Mouse (Mus musculus) neural tube, embryonic 11.5 days (tissue): Measurements from ENCODE around the gene Eif5a. TPM values are rescaled to one million over a fixed set of nuclear protein-coding genes. Genes with fewer than 3 reads are reported as not detected.
"Not testable (repeated sequence)": the region's sequence is repeated elsewhere in the genome, so short reads cannot be mapped to it uniquely, and the experiment has no call there.

ENCODE experiments used
- ATAC-seq: fragments of 200-750 bp; cut with Nextera tagmentation; 2 replicates; pipeline ENCODE4 v1.8.0; 2017; ENCODE audit warnings: moderate number of reproducible peaks, mild to moderate bottlenecking, moderate TSS enrichment, moderate library complexity; ENCODE audit not compliant: insufficient read depth, low FRiP score, low TSS enrichment
- DNase-seq: peaks from one replicate; pipeline ENCODE4 v3.0.0-alpha.2; 2015; ENCODE audit warnings: low spot score
- H3K27ac ChIP-seq: fragments of 300-500 bp; sonication (generic); 2 replicates; pipeline ENCODE4 v1.5.1; 2014; ENCODE audit warnings: low read depth, mild to moderate bottlenecking, low read length
- H3K27me3 ChIP-seq: fragments of 300-500 bp; sonication (generic); 2 replicates; pipeline ENCODE4 v1.6.1; 2014; ENCODE audit warnings: mild to moderate bottlenecking, low read length, mixed read lengths; ENCODE audit not compliant: control insufficient read depth, insufficient read depth
- H3K36me3 ChIP-seq: fragments of 300-500 bp; sonication (generic); 2 replicates; pipeline ENCODE4 v1.6.1; 2014; ENCODE audit warnings: mild to moderate bottlenecking, low read length, moderate library complexity, mixed read lengths; ENCODE audit not compliant: control insufficient read depth, insufficient read depth
- H3K4me1 ChIP-seq: fragments of 300-500 bp; sonication (generic); 2 replicates; pipeline ENCODE4 v1.6.1; 2014; ENCODE audit warnings: low read length, mixed read lengths; ENCODE audit not compliant: control insufficient read depth, insufficient read depth
- H3K4me2 ChIP-seq: fragments of 300-500 bp; sonication (generic); 2 replicates; pipeline ENCODE4 v1.6.1; 2014; ENCODE audit warnings: low read depth, mild to moderate bottlenecking, moderate library complexity
- H3K4me3 ChIP-seq: fragments of 300-500 bp; sonication (generic); 2 replicates; pipeline ENCODE4 v1.5.1; 2014; ENCODE audit warnings: low read depth, low read length
- H3K9ac ChIP-seq: fragments of 300-500 bp; sonication (generic); 2 replicates; pipeline ENCODE4 v1.6.1; 2014; ENCODE audit warnings: mild to moderate bottlenecking, low read length
- H3K9me3 ChIP-seq: fragments of 300-500 bp; sonication (generic); 2 replicates; pipeline ENCODE4 v1.6.1; 2016; ENCODE audit warnings: low read length; ENCODE audit not compliant: control insufficient read depth
- WGBS: fragments of 180-500 bp; shearing (Covaris S2); extraction: QIAGEN DNeasy Blood & Tissue Kit; methylation state at CpG from one replicate; pipeline ENCODE4 v1.1.7; 2014; 5-methylcytosine and 5-hydroxymethylcytosine counted together
- polyA plus RNA-seq: library from polyadenylated mRNA; unstranded; fragments of >200 nt; fragmentation: Nextera tagmentation; extraction: Ambion mirVana; gene quantifications from 2 replicates; pipeline ENCODE4 v1.2.1, GENCODE M21; 2014

Gene Eif5a
- polyA plus RNA-seq, 1 experiment from 2014 or later = 1,926 TPM

DNA sequence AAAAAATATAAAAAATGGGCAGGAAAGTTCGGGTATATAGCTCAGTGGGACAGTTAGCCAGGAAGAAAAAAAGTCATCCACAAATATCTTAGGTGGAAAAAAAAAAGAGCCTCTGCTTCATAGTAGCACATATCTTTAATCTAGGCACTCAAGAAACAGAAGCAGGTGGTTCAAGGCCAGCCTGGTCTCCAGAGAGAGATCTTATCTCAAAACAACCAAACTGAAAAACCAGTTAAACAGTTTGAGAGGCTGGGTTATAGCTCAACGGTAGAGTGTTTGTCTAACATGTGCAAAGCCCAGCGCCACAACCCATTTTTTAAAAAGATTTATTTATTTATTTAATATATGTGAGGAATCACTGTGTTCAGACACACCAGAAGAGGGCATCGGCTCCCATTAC, 11.3 kb upstream of the Eif5a start:
- peaks cover 12% of the 10 kb centered on the region; the same call in 1 of the 2 replicates for H3K4me1 ChIP-seq
- 79% methylated on average over 4 of the region's 4 CpGs for WGBS
- no peak for DNase-seq

DNA sequence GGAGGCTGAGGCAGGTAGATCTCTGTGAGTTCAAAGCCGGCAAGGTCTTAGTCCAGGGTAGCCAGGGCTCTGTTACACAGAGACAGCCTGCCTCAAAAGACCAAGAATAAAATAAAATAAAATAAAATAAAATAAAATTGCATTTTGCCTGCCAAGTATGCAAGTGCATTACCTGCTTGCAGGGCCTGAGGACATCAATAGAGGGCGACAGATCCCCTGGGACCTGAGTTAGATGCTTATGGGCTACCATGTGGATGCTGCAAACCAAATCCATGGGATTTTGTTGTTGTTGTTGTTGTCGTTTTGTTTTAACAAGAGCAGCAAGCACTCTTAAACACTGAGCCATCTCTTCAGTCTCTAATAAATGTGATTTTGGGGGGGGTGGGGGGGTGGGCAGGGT, 10.5 kb upstream of the Eif5a start:
- no peak for ATAC-seq
- Histone ChIP-seq H3K27me3 (peaks cover 18% of the 10 kb centered on the region), H3K27ac (no peak overlapping the region), H3K9ac (no peak overlapping the region), H3K4me3 (no peak overlapping the region), H3K36me3 (no peaks in the 10 kb centered on the region), H3K4me1 (peaks cover 12% of the 10 kb centered on the region; the same call in 1 of the 2 replicates), H3K9me3 (no peaks in the 10 kb centered on the region), H3K4me2 (no peak overlapping the region)
- DNase-seq = peak; percentile 7
- 43% methylated on average over 3 of the region's 3 CpGs for WGBS

More for the DNA sequence above, 11.3 kb upstream of the Eif5a start:
- Histone ChIP-seq H3K36me3 (no peaks in the 10 kb centered on the region), H3K27me3 (peaks cover 26% of the 10 kb centered on the region), H3K27ac (no peak overlapping the region), H3K4me2 (no peak overlapping the region), H3K9ac (no peak overlapping the region), H3K4me3 (no peak overlapping the region), H3K9me3 (no peaks in the 10 kb centered on the region)
- no peak for ATAC-seq

DNA sequence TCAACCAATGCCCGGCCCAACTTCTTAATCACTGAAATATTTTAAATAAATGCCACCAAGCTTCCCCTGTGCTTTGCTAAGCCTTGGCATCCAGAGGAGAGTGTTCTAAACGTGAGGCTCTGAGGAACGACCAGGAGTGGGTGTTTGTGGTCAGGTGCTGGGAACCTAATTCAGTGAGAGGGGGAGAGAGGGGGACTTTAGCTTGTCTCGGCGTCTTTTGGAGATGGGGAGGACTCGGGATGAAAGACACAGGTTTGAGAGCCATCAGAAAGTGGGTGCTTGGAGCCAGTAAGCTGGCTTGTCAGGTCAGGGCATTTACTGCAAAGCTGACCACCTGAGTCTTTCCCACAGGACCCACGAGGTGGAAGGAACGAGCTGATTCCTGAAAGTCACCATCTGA, 10.0 kb upstream of the Eif5a start:
- H3K9me3 ChIP-seq = no peaks in the 10 kb centered on the region
- no peak overlapping the region for H3K4me2 ChIP-seq
- WGBS = 74% methylated on average over 8 of the region's 8 CpGs
- H3K27ac ChIP-seq = no peak overlapping the region
- peaks cover 10% of the 10 kb centered on the region; the same call in 1 of the 2 replicates for H3K4me1 ChIP-seq
- H3K4me3 ChIP-seq = no peak overlapping the region
- H3K9ac ChIP-seq = no peak overlapping the region
- ATAC-seq (no peak), DNase-seq (no peak)
- H3K27me3 ChIP-seq = peaks cover 13% of the 10 kb centered on the region
- H3K36me3 ChIP-seq = no peaks in the 10 kb centered on the region

DNA sequence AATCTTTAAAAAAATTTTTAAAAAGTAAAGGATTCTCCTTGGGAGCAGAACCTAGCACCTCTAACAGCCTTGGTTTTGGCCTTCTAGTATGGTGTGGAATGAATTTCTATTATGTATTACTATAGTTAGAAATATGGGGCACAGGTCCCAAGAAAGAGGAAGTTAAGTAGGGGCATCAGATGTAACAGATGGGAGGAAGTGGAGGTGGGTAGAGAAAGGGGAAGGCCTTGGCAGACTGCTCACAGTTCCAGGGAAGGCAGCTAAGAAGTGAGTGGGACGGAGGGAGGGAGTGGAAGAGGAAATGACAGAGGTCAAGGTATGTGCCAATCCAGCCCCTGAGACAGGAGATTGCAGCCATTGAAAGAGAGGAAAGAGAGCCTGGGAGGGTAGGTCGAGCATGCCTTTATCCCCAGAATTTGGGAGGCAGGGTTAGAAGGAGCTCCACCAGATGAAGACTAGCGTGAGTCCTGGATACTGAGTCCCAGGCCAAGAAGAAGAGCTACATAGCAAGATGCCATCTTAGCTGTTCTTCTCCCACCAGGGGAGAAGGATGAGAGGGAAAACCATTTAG, 9.3 kb upstream of the Eif5a start:
- Histone ChIP-seq H3K9ac (no peak overlapping the region), H3K36me3 (no peaks in the 10 kb centered on the region), H3K27me3 (peaks cover 6% of the 10 kb centered on the region), H3K27ac (no peak overlapping the region), H3K4me3 (no peak overlapping the region), H3K4me2 (no peak overlapping the region), H3K9me3 (no peaks in the 10 kb centered on the region), H3K4me1 (peaks cover 5% of the 10 kb centered on the region; the same call in 1 of the 2 replicates)
- WGBS = 65% methylated on average over 3 of the region's 3 CpGs
- no peak for DNase-seq
- no peak for ATAC-seq

DNA sequence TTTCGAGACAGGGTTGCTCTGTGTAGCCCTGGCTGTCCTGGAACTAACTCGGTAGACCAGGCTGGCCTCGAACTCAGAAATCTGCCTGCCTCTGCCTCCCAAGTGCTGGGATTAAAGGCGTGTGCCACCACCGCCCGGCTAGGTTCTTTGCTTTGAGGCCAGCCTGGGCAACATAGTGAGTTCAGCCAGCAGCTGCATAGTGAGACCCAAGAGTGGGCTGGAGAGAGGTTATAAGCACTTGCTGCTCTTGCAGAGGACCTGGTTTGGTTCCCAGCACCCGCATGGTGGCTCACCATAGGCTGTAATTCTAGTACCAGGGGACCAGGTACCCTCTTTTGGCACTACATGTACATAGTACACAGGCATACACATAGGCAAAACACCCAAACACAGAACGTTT, 8.4 kb upstream of the Eif5a start:
- not testable (repeated sequence) for H3K9ac ChIP-seq, ATAC-seq, H3K4me1 ChIP-seq, H3K9me3 ChIP-seq, H3K4me3 ChIP-seq, H3K27me3 ChIP-seq, H3K27ac ChIP-seq, H3K36me3 ChIP-seq, DNase-seq, H3K4me2 ChIP-seq
- 93% methylated on average over 8 of the region's 8 CpGs for WGBS

DNA sequence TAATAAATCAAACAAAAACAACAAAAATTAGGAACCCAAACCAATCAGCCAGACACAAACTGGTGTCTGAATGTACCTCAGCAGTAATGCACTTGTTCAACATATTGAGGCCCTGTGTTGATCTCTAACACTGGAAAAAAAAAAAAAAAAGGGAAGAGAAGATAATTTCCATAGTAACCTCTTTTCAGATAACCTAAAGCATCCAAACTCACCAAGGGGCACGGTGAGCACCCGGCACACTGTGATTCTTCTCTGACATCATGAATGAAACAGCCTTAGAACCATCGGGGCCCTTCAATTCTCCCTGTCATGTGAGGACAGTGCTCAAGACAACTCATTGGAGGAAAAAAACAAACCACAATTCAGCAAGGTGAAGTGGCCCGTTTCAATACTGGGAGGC, 8.0 kb upstream of the Eif5a start:
- Histone ChIP-seq H3K27me3 (no peaks in the 10 kb centered on the region; the same call in 1 of the 2 replicates), H3K4me3 (no peak overlapping the region), H3K4me1 (no peaks in the 10 kb centered on the region), H3K9me3 (no peaks in the 10 kb centered on the region), H3K27ac (no peak overlapping the region), H3K4me2 (no peak overlapping the region), H3K9ac (no peak overlapping the region), H3K36me3 (no peaks in the 10 kb centered on the region)
- 84% methylated on average over 4 of the region's 4 CpGs for WGBS
- ATAC-seq (no peak), DNase-seq (no peak)

DNA sequence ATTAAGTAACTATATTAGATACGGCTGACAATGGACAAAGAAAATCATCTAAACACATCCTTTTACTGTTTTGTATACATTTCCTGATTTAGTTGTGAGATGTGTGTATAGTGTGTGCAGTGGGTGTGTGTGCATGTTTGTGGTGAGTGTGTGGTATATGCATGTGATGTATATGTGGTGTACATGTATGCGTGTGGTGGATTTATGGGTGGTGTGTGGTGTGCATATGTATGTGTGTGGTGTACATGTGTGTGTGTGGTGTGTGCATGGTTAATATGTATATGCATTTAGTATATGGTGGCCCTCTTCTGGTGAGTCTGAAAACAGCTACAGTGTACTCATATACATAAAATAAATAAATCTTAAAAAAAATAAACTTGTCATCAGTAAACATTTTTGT, 5.7 kb upstream of the Eif5a start:
- no peaks in the 10 kb centered on the region for H3K9me3 ChIP-seq
- WGBS = 93% methylated on average over 2 of the region's 2 CpGs
- H3K4me3 ChIP-seq = no peak overlapping the region
- H3K27ac ChIP-seq = no peak overlapping the region
- no peaks in the 10 kb centered on the region for H3K36me3 ChIP-seq
- 0 out of 2 replicates have a peak, but pooled peaks cover 2% of the 10 kb centered on the region for H3K4me1 ChIP-seq
- H3K4me2 ChIP-seq = no peak overlapping the region
- no peaks in the 10 kb centered on the region for H3K27me3 ChIP-seq
- ATAC-seq (no peak), DNase-seq (no peak)
- no peak overlapping the region for H3K9ac ChIP-seq

DNA sequence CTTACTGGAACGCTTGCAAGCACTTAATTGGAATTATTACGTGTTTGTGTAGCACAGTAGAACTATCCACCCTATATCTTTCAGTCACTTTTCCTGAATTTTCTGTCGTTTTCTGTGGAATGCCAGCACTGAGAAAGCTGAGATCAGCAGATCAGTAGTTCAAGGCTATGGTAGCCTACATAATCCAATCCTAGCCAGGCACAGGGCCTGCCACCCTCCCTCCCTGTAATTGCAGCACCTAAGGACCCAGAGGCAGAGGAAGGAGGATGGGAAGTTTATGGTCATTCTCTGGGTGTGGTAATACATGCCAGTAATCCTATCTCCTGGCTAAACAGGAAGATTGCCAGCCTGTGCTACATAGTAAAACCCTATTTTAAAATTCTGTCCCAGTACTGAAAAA, 1.0 kb upstream of the Eif5a start:
- H3K9ac ChIP-seq = peak overlapping the region; percentile 11; the same call in 1 of the 2 replicates
- WGBS = 77% methylated on average over 3 of the region's 3 CpGs
- DNase-seq (no peak), ATAC-seq (no peak)
- H3K4me1 ChIP-seq = peaks cover 9% of the 10 kb centered on the region
- no peaks in the 10 kb centered on the region for H3K27me3 ChIP-seq
- H3K27ac ChIP-seq = no peak overlapping the region
- H3K4me3 ChIP-seq = no peak overlapping the region
- no peak overlapping the region; the same call in 1 of the 2 replicates for H3K4me2 ChIP-seq
- no peaks in the 10 kb centered on the region for H3K9me3 ChIP-seq
- H3K36me3 ChIP-seq = peaks cover 6% of the 10 kb centered on the region

DNA sequence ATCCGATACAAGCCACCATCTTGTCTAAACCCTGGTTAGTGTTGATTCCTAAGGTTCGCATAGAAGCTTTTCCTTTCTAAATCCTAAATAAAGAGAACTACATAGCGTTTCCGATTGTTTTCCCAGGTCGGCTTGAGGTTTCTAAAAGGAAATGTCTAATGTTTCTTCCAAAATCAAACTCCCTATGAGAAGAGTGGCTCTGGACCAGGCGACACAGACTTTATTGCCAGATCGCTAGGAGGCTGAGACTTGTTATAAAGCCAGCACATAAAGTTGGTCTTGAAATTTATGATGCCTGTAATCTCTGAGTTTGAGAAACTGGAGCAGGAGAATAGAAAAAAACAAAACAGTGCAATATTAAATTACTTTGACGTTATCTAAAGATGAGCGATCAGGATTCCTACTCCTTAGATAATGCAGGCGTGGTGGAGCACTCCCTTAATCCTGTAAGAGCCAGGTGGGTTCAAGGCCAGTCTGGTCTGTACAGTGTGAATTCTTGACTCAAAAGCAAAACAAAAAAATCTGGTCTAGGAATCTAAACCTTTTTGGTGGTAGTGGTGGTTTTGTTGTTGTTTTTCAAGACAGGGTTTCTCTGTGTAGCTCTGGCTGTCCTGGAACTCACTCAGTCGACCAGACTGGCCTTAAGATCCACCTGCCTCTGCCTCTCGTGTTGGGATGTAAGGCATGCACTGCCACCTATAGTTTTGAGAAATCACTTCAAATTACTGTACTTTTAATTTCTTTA, 426 bp upstream of the Eif5a start:
- 6% methylated on average over 12 of the region's 12 CpGs for WGBS
- Histone ChIP-seq H3K9ac (peak overlapping the region; percentile 59), H3K36me3 (peaks cover 12% of the 10 kb centered on the region), H3K4me2 (peak overlapping the region; percentile 55), H3K4me3 (peak overlapping the region; percentile 96), H3K27ac (peak overlapping the region; percentile 77), H3K9me3 (no peaks in the 10 kb centered on the region), H3K27me3 (no peaks in the 10 kb centered on the region), H3K4me1 (peaks cover 9% of the 10 kb centered on the region)
- ATAC-seq (no peak), DNase-seq (no peak)
